Mouse (Mus musculus) neural tube, embryonic 13.5 days (tissue): ENCODE measurements around the gene Gm44596. TPM values are rescaled to one million over a fixed set of nuclear protein-coding genes. Genes with fewer than 3 reads are reported as not detected.

Experiments
- ATAC-seq: fragments of 200-750 bp; cut with Nextera tagmentation; 2 replicates; pipeline ENCODE4 v1.8.0; 2017; ENCODE audit warnings: low read depth, mild to moderate bottlenecking, moderate TSS enrichment, moderate library complexity
- H3K27ac ChIP-seq: fragments of 300-500 bp; sonication (generic); replicated peaks from 2 replicates; pipeline ENCODE4 v1.5.1; 2015; ENCODE audit warnings: moderate library complexity, mild to moderate bottlenecking, inconsistent platforms
- H3K27me3 ChIP-seq: fragments of 300-500 bp; sonication (generic); 2 replicates; pipeline ENCODE4 v1.6.1; 2015; ENCODE audit warnings: mild to moderate bottlenecking, inconsistent platforms
- H3K36me3 ChIP-seq: fragments of 300-500 bp; sonication (generic); 2 replicates; pipeline ENCODE4 v1.6.1; 2015; ENCODE audit warnings: mild to moderate bottlenecking, inconsistent platforms
- H3K4me1 ChIP-seq: fragments of 300-500 bp; sonication (generic); replicated peaks from 2 replicates; pipeline ENCODE4 v1.6.1; 2015; ENCODE audit warnings: inconsistent platforms
- H3K4me2 ChIP-seq: fragments of 300-500 bp; sonication (generic); 2 replicates; pipeline ENCODE4 v1.6.1; 2015; ENCODE audit warnings: inconsistent platforms, mild to moderate bottlenecking, moderate library complexity
- H3K4me3 ChIP-seq: fragments of 300-500 bp; sonication (generic); 2 replicates; pipeline ENCODE4 v1.5.1; 2015; ENCODE audit warnings: mild to moderate bottlenecking, inconsistent platforms
- H3K9ac ChIP-seq: fragments of 300-500 bp; sonication (generic); 2 replicates; pipeline ENCODE4 v1.6.1; 2015; ENCODE audit warnings: moderate library complexity, mild to moderate bottlenecking, inconsistent platforms
- H3K9me3 ChIP-seq: fragments of 300-500 bp; sonication (generic); 2 replicates; pipeline ENCODE4 v1.6.1; 2016; ENCODE audit warnings: inconsistent platforms
- WGBS: fragments of 180-500 bp; shearing (Covaris S2); methylation state at CpG from one replicate; pipeline ENCODE4 v1.1.7; 2015; 5-methylcytosine and 5-hydroxymethylcytosine counted together
- polyA plus RNA-seq: library from polyadenylated mRNA; unstranded; fragments of >200 nt; fragmentation: Nextera tagmentation; extraction: Ambion mirVana; gene quantifications from 2 replicates; pipeline ENCODE4 v1.2.1, GENCODE M21; 2015

The Gm44596 gene
- polyA plus RNA-seq, 1 experiment from 2014 or later, result not detected

- Histone ChIP-seq H3K4me3 (no peak overlapping the region), H3K27ac (no peak overlapping the region), H3K36me3 (no peaks in the 10 kb centered on the region), H3K27me3 (no peaks in the 10 kb centered on the region), H3K9ac (no peak overlapping the region), H3K4me2 (no peak overlapping the region), H3K4me1 (no peaks in the 10 kb centered on the region), H3K9me3 (no peaks in the 10 kb centered on the region)
- ATAC-seq, result no peak
- WGBS, result 78% methylated on average over 7 of the region's 7 CpGs
Observed at GRCm38 (mm10) chr6:128383752-128384151, 8.4 kb downstream of the Gm44596 start.

- WGBS, result 79% methylated on average over 1 of the region's 1 CpGs
- Histone ChIP-seq H3K9me3 (no peaks in the 10 kb centered on the region), H3K27me3 (no peaks in the 10 kb centered on the region), H3K4me3 (no peak overlapping the region), H3K36me3 (no peaks in the 10 kb centered on the region), H3K9ac (no peak overlapping the region), H3K4me2 (no peak overlapping the region), H3K4me1 (no peaks in the 10 kb centered on the region), H3K27ac (no peak overlapping the region)
- no peak for ATAC-seq
Observed at GRCm38 (mm10) chr6:128385026-128385425, 9.7 kb downstream of the Gm44596 start.

GRCm38 (mm10) chr6:128389185-128389584 lies 13.9 kb downstream of the Gm44596 start:
- no peak for ATAC-seq
- H3K9me3 ChIP-seq, result no peaks in the 10 kb centered on the region
- H3K27ac ChIP-seq, result no peak overlapping the region
- no peaks in the 10 kb centered on the region for H3K27me3 ChIP-seq
- no peak overlapping the region for H3K4me3 ChIP-seq
- H3K36me3 ChIP-seq, result no peaks in the 10 kb centered on the region
- 91% methylated on average over 1 of the region's 1 CpGs for WGBS
- no peaks in the 10 kb centered on the region for H3K4me1 ChIP-seq
- no peak overlapping the region for H3K4me2 ChIP-seq
- H3K9ac ChIP-seq, result no peak overlapping the region

GRCm38 (mm10) chr6:128390683-128391082 lies 15.4 kb downstream of the Gm44596 start:
- no peak for ATAC-seq
- no peak overlapping the region for H3K4me2 ChIP-seq
- H3K9me3 ChIP-seq, result no peaks in the 10 kb centered on the region
- H3K4me1 ChIP-seq, result no peaks in the 10 kb centered on the region
- H3K9ac ChIP-seq, result no peak overlapping the region
- H3K27ac ChIP-seq, result no peak overlapping the region
- H3K36me3 ChIP-seq, result no peaks in the 10 kb centered on the region
- 56% methylated on average over 1 of the region's 1 CpGs for WGBS
- H3K4me3 ChIP-seq, result no peak overlapping the region
- H3K27me3 ChIP-seq, result no peaks in the 10 kb centered on the region

GRCm38 (mm10) chr6:128397574-128398261 lies 22.4 kb downstream of the Gm44596 start:
- Histone ChIP-seq H3K9me3 (no peaks in the 10 kb centered on the region), H3K4me1 (peaks cover 25% of the 10 kb centered on the region), H3K36me3 (no peaks in the 10 kb centered on the region), H3K27ac (no peak overlapping the region), H3K4me2 (no peak overlapping the region), H3K27me3 (no peaks in the 10 kb centered on the region), H3K9ac (no peak overlapping the region), H3K4me3 (no peak overlapping the region)
- 80% methylated on average over 7 of the region's 7 CpGs for WGBS
- no peak for ATAC-seq

GRCm38 (mm10) chr6:128398996-128399395 lies 23.7 kb downstream of the Gm44596 start, which contains the start of gene Nrip2:
Nrip2 (plus strand) TSS chr6:128399296.
- H3K4me1 ChIP-seq, result peaks cover 25% of the 10 kb centered on the region
- H3K4me3 ChIP-seq, result peak within 1 kb of the TSS; percentile 26
- WGBS, result 75% methylated on average over 3 of the region's 3 CpGs
- no peak; the same call in 1 of the 2 replicates for ATAC-seq
- H3K9me3 ChIP-seq, result no peaks in the 10 kb centered on the region
- no peaks in the 10 kb centered on the region for H3K27me3 ChIP-seq
- H3K36me3 ChIP-seq, result no peaks in the 10 kb centered on the region
- H3K27ac ChIP-seq, result peak within 1 kb of the TSS; percentile 77
- peak within 1 kb of the TSS; percentile 41 for H3K9ac ChIP-seq
- H3K4me2 ChIP-seq, result peak within 1 kb of the TSS; percentile 49

- Histone ChIP-seq H3K27ac (peak overlapping the region; percentile 77), H3K4me3 (peak overlapping the region; percentile 26), H3K36me3 (0 out of 2 replicates have a peak, but pooled peaks cover 2% of the 10 kb centered on the region), H3K27me3 (no peaks in the 10 kb centered on the region), H3K4me2 (peak overlapping the region; percentile 49), H3K4me1 (peaks cover 25% of the 10 kb centered on the region), H3K9me3 (no peaks in the 10 kb centered on the region), H3K9ac (peak overlapping the region; percentile 41)
- ATAC-seq, result peak; percentile 86
- 25% methylated on average over 14 of the region's 21 CpGs for WGBS
Observed at GRCm38 (mm10) chr6:128399421-128400185, 24.3 kb downstream of the Gm44596 start.

- H3K36me3 ChIP-seq, result peaks cover 49% of the 10 kb centered on the region
- no peaks in the 10 kb centered on the region for H3K27me3 ChIP-seq
- H3K9ac ChIP-seq, result no peak overlapping the region
- ATAC-seq, result no peak
- H3K27ac ChIP-seq, result no peak overlapping the region
- 69% methylated on average over 5 of the region's 5 CpGs for WGBS
- H3K9me3 ChIP-seq, result no peaks in the 10 kb centered on the region
- H3K4me3 ChIP-seq, result no peak overlapping the region
- H3K4me1 ChIP-seq, result peaks cover 18% of the 10 kb centered on the region
- H3K4me2 ChIP-seq, result no peak overlapping the region
Observed at GRCm38 (mm10) chr6:128404708-128405107, 29.4 kb downstream of the Gm44596 start.

GRCm38 (mm10) chr6:128408544-128409125 lies 33.3 kb downstream of the Gm44596 start:
- no peak overlapping the region for H3K27ac ChIP-seq
- WGBS, result 88% methylated on average over 7 of the region's 7 CpGs
- no peak overlapping the region for H3K4me3 ChIP-seq
- peaks cover 85% of the 10 kb centered on the region for H3K36me3 ChIP-seq
- no peak overlapping the region for H3K4me2 ChIP-seq
- no peaks in the 10 kb centered on the region for H3K9me3 ChIP-seq
- no peak for ATAC-seq
- no peak overlapping the region for H3K9ac ChIP-seq
- H3K4me1 ChIP-seq, result no peaks in the 10 kb centered on the region
- no peaks in the 10 kb centered on the region for H3K27me3 ChIP-seq

GRCm38 (mm10) chr6:128410305-128410704 lies 35.0 kb downstream of the Gm44596 start:
- Histone ChIP-seq H3K4me3 (no peak overlapping the region), H3K27me3 (no peaks in the 10 kb centered on the region), H3K4me2 (no peak overlapping the region), H3K9me3 (no peaks in the 10 kb centered on the region), H3K36me3 (peaks cover 84% of the 10 kb centered on the region), H3K27ac (no peak overlapping the region), H3K4me1 (no peaks in the 10 kb centered on the region), H3K9ac (no peak overlapping the region)
- WGBS, result 96% methylated on average over 13 of the region's 13 CpGs
- no peak for ATAC-seq

- no peak overlapping the region for H3K4me2 ChIP-seq
- no peak overlapping the region for H3K27ac ChIP-seq
- no peak overlapping the region for H3K9ac ChIP-seq
- H3K4me1 ChIP-seq, result no peaks in the 10 kb centered on the region
- peaks cover 84% of the 10 kb centered on the region for H3K36me3 ChIP-seq
- H3K9me3 ChIP-seq, result no peaks in the 10 kb centered on the region
- H3K4me3 ChIP-seq, result no peak overlapping the region
- WGBS, result 21% methylated on average over 3 of the region's 3 CpGs
- ATAC-seq, result peak; percentile 29; the same call in 1 of the 2 replicates
- no peaks in the 10 kb centered on the region for H3K27me3 ChIP-seq
Observed at GRCm38 (mm10) chr6:128411115-128411514, 35.8 kb downstream of the Gm44596 start.

GRCm38 (mm10) chr6:128416169-128416568 lies 40.9 kb downstream of the Gm44596 start:
- Histone ChIP-seq H3K4me2 (no peak overlapping the region), H3K9me3 (no peaks in the 10 kb centered on the region), H3K27me3 (no peaks in the 10 kb centered on the region), H3K9ac (no peak overlapping the region), H3K4me3 (no peak overlapping the region), H3K4me1 (no peaks in the 10 kb centered on the region; the same call in 1 of the 2 replicates), H3K36me3 (peaks cover 36% of the 10 kb centered on the region), H3K27ac (no peak overlapping the region)
- no peak for ATAC-seq
- 90% methylated on average over 5 of the region's 5 CpGs for WGBS
